Mouse (Mus musculus) large intestine, adult 2 months (tissue): ENCODE data around the gene Sec16b. TPM values are rescaled to one million over a fixed set of nuclear protein-coding genes. Genes with fewer than 3 reads are reported as not detected.

Experiments used
- DNase-seq: peaks from one replicate; pipeline ENCODE4 v3.0.0-alpha.2; 2012; ENCODE audit warnings: low read depth, low spot score
- WGBS: fragments of 180-500 bp; shearing (Covaris S2); methylation state at CpG from one replicate; pipeline ENCODE4 v1.1.7; 2018; 5-methylcytosine and 5-hydroxymethylcytosine counted together
- polyA plus RNA-seq: library from polyadenylated mRNA; depleted of rRNA; stranded (reverse); fragments of >200 nt; gene quantifications from 2 replicates; pipeline ENCODE4 v1.2.3, GENCODE M21; 2012; rRNA removed

Gene Sec16b
- polyA plus RNA-seq, 1 experiment, result 11.5 TPM

DNA sequence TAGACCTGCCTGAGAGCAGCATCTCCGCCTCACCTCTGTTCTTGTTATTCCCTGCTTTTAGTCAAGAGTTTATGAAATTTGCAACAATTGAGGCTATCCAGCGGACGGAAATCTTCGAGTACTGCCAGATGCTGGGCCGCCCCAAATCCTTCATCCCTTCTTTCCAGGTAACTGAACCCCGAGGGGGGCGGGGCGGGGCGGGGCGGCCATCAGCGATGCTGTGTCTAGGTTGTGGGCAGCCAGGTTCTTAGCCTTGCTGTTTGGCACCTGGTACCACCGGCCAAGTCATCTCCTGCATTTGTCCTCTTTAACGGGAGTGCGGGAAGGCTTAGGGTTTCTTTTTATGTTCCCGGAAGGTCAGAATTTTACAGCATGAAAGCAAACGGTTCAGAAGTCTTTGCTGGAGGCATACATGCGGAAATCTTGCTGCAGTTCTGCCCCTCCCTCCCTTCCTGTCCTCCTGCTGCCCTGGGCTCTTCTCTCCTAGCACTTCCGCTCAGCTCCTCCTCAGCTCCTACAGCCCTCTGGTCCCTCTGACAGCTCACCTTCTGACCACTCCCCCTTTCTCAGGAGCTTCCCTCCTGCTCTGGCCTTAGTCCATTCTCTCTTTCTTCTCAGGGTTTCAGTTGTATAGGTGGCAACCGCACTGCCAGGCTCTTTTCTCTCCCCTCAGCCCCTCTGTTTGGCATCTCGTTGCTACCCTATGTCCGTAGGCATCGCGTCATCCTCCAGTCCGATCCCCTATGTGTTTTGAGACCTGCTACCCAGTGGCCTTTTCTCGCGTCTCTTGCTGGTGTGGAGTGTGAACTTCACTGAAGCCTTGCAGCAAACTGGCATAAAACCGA lies 48.4 kb downstream of the Sec16b start:
- 54% methylated on average over 27 of the region's 27 CpGs for WGBS
- no peak for DNase-seq

DNA sequence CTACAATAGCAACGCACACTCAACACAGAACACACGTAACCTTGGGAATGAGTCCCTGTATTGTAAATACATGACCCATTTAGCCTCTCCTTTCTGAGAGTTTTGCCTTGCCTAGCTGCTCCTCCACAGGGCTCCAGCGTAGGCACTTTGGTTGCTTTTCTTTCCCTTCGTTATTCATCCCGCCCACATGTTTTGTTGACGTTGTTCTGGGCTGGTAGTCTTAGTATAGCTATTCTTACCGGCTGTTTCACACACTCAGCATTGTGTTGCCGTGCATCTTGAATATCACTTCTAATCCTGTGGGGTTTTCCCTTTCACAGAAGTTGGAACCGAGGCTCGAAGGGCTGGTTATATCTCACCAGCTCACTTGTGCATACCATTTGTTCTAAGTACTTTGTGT lies 49.2 kb downstream of the Sec16b start:
- WGBS, result 82% methylated on average over 10 of the region's 10 CpGs
- DNase-seq, result no peak

DNA sequence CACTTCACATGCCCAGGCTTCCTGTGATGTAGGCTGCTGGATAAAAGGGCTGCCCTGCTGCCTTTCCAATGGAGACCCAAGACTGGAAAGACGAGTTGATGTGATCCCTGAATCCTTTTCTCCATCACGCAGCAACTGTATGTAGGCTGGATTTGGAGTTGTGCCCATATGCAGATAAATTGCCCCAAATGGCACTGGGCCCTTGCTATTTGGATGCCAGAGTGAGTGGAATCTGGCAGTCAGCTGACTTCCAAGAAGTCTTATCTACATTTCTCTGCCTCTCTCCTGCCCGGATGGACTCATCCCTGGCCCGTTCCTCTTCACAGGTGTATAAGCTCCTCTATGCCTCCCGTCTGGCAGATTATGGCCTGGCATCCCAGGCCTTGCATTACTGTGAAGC lies 49.9 kb downstream of the Sec16b start:
- 80% methylated on average over 5 of the region's 5 CpGs for WGBS
- no peak for DNase-seq

DNA sequence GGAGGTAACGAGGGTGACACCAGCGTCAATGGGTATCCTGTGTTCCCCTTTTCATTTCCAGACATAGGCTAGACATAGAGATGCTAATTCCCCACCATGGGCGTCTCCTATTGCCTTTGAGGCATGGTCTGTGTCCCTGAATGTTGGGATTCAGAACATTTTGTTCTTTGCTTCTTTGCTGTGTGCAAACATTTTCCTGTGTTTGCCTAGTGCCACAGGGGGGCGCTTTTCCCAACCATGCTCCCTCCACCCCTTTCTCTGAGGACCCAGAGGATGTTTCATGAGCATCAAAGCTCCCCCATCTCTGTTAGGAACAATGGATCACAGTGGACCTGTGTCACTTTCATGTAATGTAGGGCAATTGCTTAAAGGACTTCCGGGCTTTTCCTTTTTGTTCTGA lies 51.6 kb downstream of the Sec16b start:
- WGBS, result 66% methylated on average over 5 of the region's 5 CpGs

DNA sequence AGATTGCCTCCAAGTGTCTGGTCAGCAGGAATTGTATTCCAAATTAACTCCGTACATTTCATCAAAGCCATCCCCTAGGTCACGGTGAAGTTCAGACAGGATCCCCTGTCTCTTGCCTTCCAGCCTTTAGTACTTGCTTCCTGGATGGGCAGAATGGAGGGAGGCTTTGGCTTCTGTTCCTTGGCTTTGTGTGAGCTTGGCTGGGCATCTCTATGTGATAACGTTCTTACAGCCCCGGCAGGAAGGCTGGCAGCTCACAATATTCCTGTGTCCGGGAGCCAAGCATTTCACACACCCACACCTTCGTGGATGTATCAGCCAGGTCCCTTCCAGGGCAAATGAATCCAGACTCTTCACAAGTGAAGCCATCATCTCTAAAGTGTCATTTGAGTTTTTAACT lies 53.5 kb downstream of the Sec16b start:
- DNase-seq, result no peak
- 77% methylated on average over 6 of the region's 6 CpGs for WGBS

More for the DNA sequence above, 51.6 kb downstream of the Sec16b start:
- DNase-seq, result no peak

DNA sequence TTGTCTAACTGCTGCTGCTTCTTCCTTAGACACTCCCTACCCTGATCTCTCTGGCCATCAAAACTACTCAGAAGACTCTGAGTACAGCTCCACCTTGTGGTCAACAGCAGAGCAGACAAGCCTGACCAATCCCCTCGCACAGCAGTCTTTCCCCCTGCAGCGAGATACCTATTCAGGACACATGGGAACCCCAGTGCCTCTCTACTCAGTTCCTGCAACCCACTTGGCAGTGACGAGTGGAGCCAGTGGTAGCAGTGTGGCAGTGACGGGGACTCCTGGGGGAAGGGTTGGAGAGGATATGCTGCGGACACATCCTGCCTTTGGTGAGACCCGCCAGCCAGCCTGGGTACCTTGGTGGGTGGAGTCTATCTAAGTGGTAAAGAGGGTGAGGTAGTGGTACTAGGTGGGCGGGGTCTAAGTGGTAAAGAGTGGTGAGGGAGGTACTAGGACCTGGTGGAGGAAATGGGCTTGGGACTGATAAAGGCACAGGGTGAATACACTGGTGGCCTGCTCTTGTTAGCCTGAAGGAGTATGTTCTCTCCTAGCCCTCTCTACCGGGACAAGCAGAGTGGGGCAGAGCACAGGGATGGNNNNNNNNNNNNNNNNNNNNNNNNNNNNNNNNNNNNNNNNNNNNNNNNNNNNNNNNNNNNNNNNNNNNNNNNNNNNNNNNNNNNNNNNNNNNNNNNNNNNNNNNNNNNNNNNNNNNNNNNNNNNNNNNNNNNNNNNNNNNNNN lies 54.3 kb downstream of the Sec16b start:
- 56% methylated on average over 8 of the region's 8 CpGs for WGBS
- no peak for DNase-seq

DNA sequence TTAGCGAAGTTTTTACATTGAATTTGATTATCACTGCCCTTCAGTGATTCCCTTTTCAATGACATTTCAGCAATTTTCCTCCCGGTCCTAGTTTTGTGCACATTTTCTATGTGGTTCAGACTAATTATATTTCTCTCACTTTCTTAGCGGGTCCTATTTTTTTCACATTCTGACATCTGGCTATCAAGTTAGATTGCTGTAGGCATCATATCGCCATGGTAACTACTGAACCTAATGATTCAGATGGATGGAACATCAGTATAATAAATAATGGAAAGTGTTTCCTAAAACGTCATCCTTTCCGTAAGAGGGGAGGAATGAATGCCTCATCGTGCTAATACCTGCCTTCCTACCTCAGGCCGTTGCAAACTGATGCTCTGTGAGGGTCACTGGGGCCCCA lies 61.3 kb downstream of the Sec16b start:
- DNase-seq, result no peak
- 89% methylated on average over 8 of the region's 8 CpGs for WGBS

DNA sequence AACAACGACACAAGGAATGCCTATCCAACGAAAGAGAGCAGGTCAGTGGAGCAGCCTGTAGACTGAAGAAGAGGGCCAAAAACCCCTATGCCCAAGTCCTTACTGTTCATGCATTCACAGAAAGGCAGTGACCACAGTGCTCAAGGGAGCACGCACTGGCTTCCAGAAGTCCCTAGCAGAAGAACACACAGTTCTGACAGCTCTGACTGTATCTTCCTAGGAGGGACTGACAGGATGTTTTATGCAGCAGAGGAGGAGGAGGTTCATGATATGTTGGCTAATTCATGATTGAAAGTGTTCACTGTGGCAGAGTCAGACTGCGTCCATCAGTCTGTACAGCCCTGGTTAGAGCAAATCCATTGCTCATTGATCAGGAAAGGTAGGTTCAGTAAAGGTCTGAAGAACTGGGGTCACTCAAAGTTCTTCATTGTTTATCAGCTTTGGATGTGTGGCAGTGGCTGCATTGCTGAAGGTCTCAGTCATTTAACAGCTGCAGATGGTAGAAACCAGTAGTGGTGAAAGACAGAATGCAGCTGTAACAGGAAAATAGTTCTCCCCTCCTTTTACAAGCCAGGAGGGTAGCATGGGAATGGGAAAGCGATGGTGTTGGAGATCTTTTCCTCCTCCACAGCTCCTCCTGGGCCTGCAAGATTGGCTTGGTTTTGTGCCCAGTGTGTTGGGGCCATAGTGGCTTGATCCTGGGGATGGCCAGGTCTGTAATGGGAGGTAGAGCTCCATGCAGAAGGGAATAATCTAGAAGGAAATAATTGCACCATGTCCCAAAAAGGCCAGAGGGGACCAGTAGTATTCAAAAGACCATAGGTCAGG lies 62.9 kb downstream of the Sec16b start:
- DNase-seq, result no peak
- 94% methylated on average over 5 of the region's 5 CpGs for WGBS

DNA sequence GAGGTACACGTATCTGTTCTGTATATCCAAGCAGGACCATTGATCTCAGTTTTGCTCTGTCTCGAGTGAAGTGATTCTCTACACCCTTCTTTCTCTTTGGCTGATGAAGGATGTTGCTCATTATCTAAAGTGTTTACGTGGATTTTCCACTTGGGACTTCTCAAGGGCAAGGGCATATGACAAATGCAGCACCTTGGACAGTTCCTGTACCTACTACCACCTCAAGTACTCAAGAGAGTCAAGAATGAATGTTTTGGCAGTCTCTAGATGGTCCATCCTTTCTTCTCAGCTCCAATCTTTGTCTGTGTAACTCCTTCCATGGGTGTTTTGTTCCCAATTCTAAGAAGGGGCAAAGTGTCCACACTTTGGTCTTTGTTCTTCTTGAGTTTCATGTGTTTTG lies 68.8 kb downstream of the Sec16b start:
- 85% methylated on average over 3 of the region's 3 CpGs for WGBS
- DNase-seq, result no peak

DNA sequence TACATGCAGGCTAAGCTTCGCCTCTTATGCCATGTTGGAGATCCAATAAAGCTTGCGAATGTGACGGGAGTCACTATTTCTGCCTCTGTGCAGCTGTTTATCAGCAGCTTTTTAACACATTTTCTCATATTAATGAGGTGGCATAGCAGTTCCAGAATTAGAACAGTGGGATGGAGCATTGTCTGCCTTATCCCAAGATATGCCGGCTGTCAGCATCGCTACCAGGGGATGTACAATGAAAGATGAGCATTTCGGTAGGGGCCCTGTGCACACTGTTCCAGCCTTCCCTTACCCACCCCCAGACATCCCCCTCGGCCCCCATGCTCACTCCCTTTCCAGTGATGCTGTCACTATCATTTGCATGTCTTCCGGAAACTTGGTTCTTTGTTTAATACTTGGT lies 71.8 kb downstream of the Sec16b start:
- DNase-seq, result no peak
- 86% methylated on average over 8 of the region's 8 CpGs for WGBS

DNA sequence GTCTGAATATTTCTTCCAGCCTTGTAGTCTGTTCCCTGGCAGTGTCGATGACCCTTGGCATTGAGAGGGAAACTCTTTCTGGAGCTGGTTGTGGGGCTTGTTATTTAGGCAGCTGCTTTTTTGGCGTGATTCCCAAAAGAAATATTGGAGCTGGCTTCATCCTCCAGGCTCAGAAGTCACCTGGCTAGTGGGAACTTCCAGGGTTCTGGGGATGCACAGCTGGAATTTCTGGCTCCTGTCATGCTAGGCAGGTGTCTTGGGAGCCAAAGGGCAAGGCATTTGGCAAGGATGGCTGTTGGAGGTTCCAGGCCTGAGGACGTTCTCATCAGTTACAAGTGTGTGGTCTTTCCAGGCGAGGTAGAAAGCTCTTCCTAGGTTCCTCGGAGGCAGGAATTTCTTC lies 80.0 kb downstream of the Sec16b start:
- 20% methylated on average over 5 of the region's 5 CpGs for WGBS
- no peak for DNase-seq

DNA sequence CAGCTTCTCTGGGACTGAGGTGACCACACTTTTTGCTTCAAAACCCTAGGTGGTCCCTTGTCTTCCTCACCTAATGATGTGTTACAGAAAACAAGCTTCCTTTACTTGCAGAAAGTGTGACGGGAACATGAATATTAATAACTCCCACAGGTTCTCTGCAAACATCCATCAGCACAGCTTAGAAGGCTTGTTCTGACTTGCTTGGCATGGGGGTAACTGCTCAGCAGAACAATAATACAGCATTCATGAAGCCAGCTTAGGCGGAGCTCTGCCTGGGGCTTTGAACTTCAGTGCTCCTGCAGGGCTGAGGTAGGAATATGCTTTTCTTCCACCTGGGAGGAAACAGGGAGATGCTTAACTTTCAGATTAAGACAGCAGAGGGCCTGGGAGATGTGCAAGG lies 85.5 kb downstream of the Sec16b start:
- 78% methylated on average over 2 of the region's 2 CpGs for WGBS
- no peak for DNase-seq

DNA sequence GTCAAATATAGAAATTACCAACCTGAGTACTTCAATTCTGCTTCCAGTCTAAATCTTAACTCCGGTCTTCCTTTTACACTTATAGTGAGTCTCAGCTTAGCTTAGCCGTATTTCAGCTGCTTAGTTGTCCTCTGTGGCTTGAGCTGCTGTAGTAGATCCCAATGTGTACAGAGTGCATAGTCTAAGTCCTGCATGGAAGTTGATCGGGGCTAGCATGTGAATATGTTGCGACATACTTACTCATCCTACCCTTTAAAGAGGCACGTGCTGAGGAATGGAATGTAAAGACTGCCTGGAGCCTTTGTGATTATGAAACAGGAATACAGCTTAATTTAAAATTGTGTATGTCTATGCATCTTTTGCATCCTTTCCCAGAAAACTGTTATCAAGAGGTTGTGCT lies 88.0 kb downstream of the Sec16b start:
- no peak for DNase-seq
- WGBS, result 65% methylated on average over 5 of the region's 5 CpGs

DNA sequence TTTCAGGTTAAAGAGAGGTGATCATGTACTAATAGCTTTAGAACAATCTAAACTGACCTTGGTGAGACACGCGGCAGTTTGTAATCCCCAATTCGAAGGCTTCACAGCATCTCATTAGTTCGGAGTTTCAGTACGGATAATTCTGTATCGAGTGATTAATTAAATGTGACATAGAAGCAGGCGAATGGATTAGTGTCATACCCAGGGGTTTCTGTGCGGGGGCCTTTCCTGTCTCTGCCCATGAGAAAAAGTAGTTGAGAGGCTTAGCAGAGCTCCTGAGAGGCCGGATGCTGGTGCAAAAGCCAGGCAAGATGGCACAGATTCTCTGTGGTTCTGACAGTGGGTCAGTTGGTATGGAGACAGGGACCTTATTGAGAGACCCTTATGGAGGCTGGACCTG lies 88.6 kb downstream of the Sec16b start:
- WGBS, result 94% methylated on average over 9 of the region's 9 CpGs

DNA sequence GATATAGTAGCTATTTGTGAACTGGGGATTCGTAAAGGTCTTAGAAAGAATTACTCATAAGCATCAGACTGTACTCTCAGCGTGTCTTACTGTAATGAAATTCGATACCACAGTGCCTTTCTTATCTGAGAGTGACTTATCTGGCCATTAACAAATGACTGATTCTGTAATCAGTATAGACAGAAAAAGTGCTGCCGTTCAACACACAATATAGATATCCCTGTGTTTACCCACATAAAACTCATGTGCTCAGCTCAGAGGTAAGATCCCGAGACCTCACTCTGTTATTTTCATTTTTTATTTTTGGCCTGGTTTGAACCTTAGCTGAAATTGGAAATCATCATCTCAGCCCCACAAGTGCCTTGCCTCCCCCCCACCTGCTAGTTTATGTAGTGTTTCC lies 98.0 kb downstream of the Sec16b start:
- no peak for DNase-seq
- 42% methylated on average over 5 of the region's 5 CpGs for WGBS

More for the DNA sequence above, 88.6 kb downstream of the Sec16b start:
- no peak for DNase-seq

Other genes starting within 250 kb of the Sec16b start
- gene Rasal2, start 94.1 kb upstream of the Sec16b start, polyA plus RNA-seq, result 1.5 and 2.6 TPM in 2 replicates
- 4.6 and 4.9 TPM in 2 replicates for gene Cryzl2, start 48.2 kb upstream of the Sec16b start, polyA plus RNA-seq